Comparison of ENCODE assay signal across 20 mouse cellular contexts in genomic region chr11:105928171-105928570, GRCm38 (mm10). TPM values are rescaled to one million over a fixed set of nuclear protein-coding genes. Genes with fewer than 3 reads are reported as not detected.
DNase-seq lines count a peak whose midpoint lies in the region; ATAC-seq and TF ChIP-seq lines count a peak whose summit lies in the region.
"Had no signal": no experiment of that assay in that cellular context is flagged by ENCODE, and none has a peak within 500 bp of the region (broad histone marks: within the 10 kb centered on the region; RNA-seq: fewer than 3 reads in every experiment).

No protein-coding gene starts in this region.

- peaks cover 7% of the 10 kb centered on the region for H3K36me3 ChIP-seq in kidney, embryonic 15.5 days
- no peaks in the 10 kb centered on the region for H3K36me3 ChIP-seq in myocyte (ENCODE audit: control insufficient read depth, insufficient read depth)

- H3K4me2 ChIP-seq in kidney, embryonic 15.5 days = no peak overlapping the region
- H3K4me2 ChIP-seq in myocyte (ENCODE audit: low read depth) = no peak overlapping the region
- H3K4me2 ChIP-seq: embryonic facial prominence, embryonic 12.5 days; forebrain, embryonic 12.5 days; forebrain, embryonic 15.5 days had no signal

- WGBS in kidney, embryonic 15.5 days = 68% methylated on average over 5 of the region's 5 CpGs

- no peaks in the 10 kb centered on the region for H3K9me3 ChIP-seq in kidney, embryonic 15.5 days (replicated peaks)
- H3K9me3 ChIP-seq: embryonic facial prominence, embryonic 12.5 days; forebrain, embryonic 12.5 days; forebrain, embryonic 15.5 days had no signal

- H3K4me1 ChIP-seq in kidney, embryonic 15.5 days = peaks cover 9% of the 10 kb centered on the region; the same call in 1 of the 2 replicates
- H3K4me1 ChIP-seq: embryonic facial prominence, embryonic 12.5 days had no signal

- no peak overlapping the region for H3K9ac ChIP-seq in kidney, embryonic 15.5 days
- H3K9ac ChIP-seq: embryonic facial prominence, embryonic 12.5 days; forebrain, embryonic 12.5 days; forebrain, postnatal 0 days had no signal

- no peak overlapping the region for H3K27ac ChIP-seq in kidney, embryonic 15.5 days
- H3K27ac ChIP-seq: embryonic facial prominence, embryonic 12.5 days; forebrain, embryonic 12.5 days; forebrain, embryonic 15.5 days had no signal

- H3ac ChIP-seq in myocyte (ENCODE audit: control insufficient read depth, insufficient read length) = no peak overlapping the region

- peak; percentile 67 for DNase-seq in heart, adult 11 months
- no peak for DNase-seq in heart, postnatal 4 days
- DNase-seq in kidney, adult 9 months = peak; percentile 35
- DNase-seq in gastrocnemius, adult 8-10 months (ENCODE audit: low spot score in 2 of 2) = no peak
- DNase-seq: adrenal gland, adult 2 months; adrenal gland, postnatal 10 days; adrenal gland, postnatal 25 days; cerebellum, adult 11 months; cerebellum, adult 8-10 months; cerebellum, adult 9-11 months; cerebellum, postnatal 14 days; cerebellum, postnatal 36 days; embryo, embryonic 11 days; forebrain, postnatal 0 days had no signal

- TF ChIP-seq POLR2A in myocyte (IDR thresholded peaks at IDR 0.05; ENCODE audit: insufficient read length, low read depth) = no peak

- H3K27me3 ChIP-seq in kidney, embryonic 15.5 days = no peaks in the 10 kb centered on the region
- no peaks in the 10 kb centered on the region for H3K27me3 ChIP-seq in myocyte (ENCODE audit: control insufficient read depth, insufficient read depth, insufficient read length)
- H3K27me3 ChIP-seq: embryonic facial prominence, embryonic 12.5 days; forebrain, embryonic 12.5 days; forebrain, embryonic 15.5 days had no signal

- no peak for ATAC-seq in kidney, embryonic 15.5 days (replicated peaks; ENCODE audit: low FRiP score)

- no peaks in the 10 kb centered on the region for H3K79me2 ChIP-seq in myocyte (ENCODE audit: control insufficient read depth, insufficient read depth)

- no peak overlapping the region for H3K4me3 ChIP-seq in kidney, embryonic 15.5 days (replicated peaks)
- H3K4me3 ChIP-seq in myocyte = no peak overlapping the region
- H3K4me3 ChIP-seq: embryonic facial prominence, embryonic 12.5 days; forebrain, embryonic 12.5 days; forebrain, embryonic 15.5 days had no signal

TF ChIP-seq in myocyte, 11 proteins besides CTCF, POLR2A, EP300 and RAD21:
- TF ChIP-seq POLR2AphosphoS2 (IDR thresholded peaks at IDR 0.05; ENCODE audit: insufficient read length, low read depth) = peak; percentile 16
- TF ChIP-seq MAX (IDR thresholded peaks at IDR 0.05; ENCODE audit: low read depth) = no peak

RNA-seq across cellular contexts. Expression of gene Cyb561, which starts 25.0 kb away (rescaled TPM):
- 1 to 10 TPM; 6.0 to 6.4 TPM for total RNA-seq in heart, postnatal 4 days (2021)
- polyA plus RNA-seq in kidney, embryonic 15.5 days (2015; fragmentation: Nextera tagmentation; extraction: Ambion mirVana) = 28.9 and 39.8 TPM in 2 replicates
- 1.5 TPM for polyA plus RNA-seq in myocyte (2012; fragmentation: generic; extraction: Trizol)
- total RNA-seq in gastrocnemius, adult 8-10 months (2022) = 1 to 10 TPM; 2.8 to 5.2 (median 3.8) TPM

RNA-seq across cellular contexts. Expression of gene Ace, which starts 39.6 kb away (rescaled TPM):
- 10 to 100 TPM; 15.5 to 17.7 TPM for total RNA-seq in heart, postnatal 4 days (2021)
- 9.8 and 11.1 TPM in 2 replicates for polyA plus RNA-seq in kidney, embryonic 15.5 days (2015; fragmentation: Nextera tagmentation; extraction: Ambion mirVana)
- 1.3 TPM for polyA plus RNA-seq in myocyte (2012; fragmentation: generic; extraction: Trizol)
- total RNA-seq in gastrocnemius, adult 8-10 months (2022) = 10 to 100 TPM in 3 of 4 experiments, 1 to 10 TPM in 1; 9.4 to 21.2 (median 13.4) TPM
- total RNA-seq: MEL had no signal

Comparison
In these comparisons a context has a peak if more than half of its experiments do, and no peak if none do; other contexts are left out.
1. DNase-seq: peak in heart, adult 11 months (single experiment) and kidney, adult 9 months (single experiment); none in heart, postnatal 4 days (single experiment) and gastrocnemius, adult 8-10 months (0 of 2).